Mouse (Mus musculus) thymus, postnatal 36 days (tissue): ENCODE results near the gene Lactbl1.

Experiments used
- DNase-seq, 2 experiments: peaks; one replicate each; pipeline ENCODE4 v3.0.0; 2022; ENCODE audit warnings: mixed read lengths in 2 of 2

Lactbl1 gene

DNA sequence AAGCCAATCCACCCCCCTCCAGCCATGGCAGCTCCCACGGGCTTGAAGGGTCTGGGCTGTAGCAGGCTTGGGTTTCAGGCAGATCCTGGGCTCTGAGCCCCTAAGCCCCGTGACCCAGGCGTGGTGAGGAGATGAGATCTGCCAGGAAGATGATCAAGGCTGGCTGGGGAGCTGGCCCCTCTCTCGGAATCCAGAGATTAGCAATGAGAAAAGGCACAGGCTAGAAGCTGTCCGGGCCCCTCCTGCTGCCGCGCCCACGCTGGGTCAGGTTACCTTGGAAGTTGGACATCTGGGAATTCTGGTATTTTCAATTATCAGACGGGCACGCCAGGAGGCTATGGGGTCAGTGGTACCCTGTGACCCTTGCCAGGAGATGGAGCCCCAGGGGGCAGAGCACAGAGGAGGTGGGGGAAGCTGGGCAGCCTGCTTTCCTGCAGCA, 63.0 kb downstream of the Lactbl1 start:
- DNase-seq, result no peak

GRCm38 (mm10) chr4:136688113-136688512, 65.7 kb downstream of the Lactbl1 start:
- DNase-seq, result no peak
